Mouse (Mus musculus) limb, embryonic 15.5 days (tissue): ENCODE results near the gene Reg3a. TPM values are rescaled to one million over a fixed set of nuclear protein-coding genes. Genes with fewer than 3 reads are reported as not detected.
"Not testable (repeated sequence)": the region's sequence is repeated elsewhere in the genome, so short reads cannot be mapped to it uniquely, and the experiment has no call there.

ENCODE experiments used
- ATAC-seq: fragments of 200-750 bp; cut with Nextera tagmentation; 2 replicates; pipeline ENCODE4 v1.8.0; 2017; ENCODE audit warnings: low read depth, moderate TSS enrichment; ENCODE audit not compliant: insufficient number of reproducible peaks, low FRiP score, low TSS enrichment
- H3K27ac ChIP-seq: fragments of 300-500 bp; sonication (generic); 2 replicates; pipeline ENCODE4 v1.5.1; 2015; ENCODE audit warnings: moderate library complexity, mild to moderate bottlenecking, inconsistent platforms
- H3K27me3 ChIP-seq: fragments of 300-500 bp; sonication (generic); 2 replicates; pipeline ENCODE4 v1.6.1; 2015; ENCODE audit warnings: inconsistent platforms
- H3K36me3 ChIP-seq: fragments of 300-500 bp; sonication (generic); 2 replicates; pipeline ENCODE4 v1.6.1; 2015; ENCODE audit warnings: inconsistent platforms
- H3K4me1 ChIP-seq: fragments of 300-500 bp; sonication (generic); 2 replicates; pipeline ENCODE4 v1.6.1; 2015; ENCODE audit warnings: inconsistent platforms
- H3K4me2 ChIP-seq: fragments of 300-500 bp; sonication (generic); 2 replicates; pipeline ENCODE4 v1.6.1; 2015; ENCODE audit warnings: mild to moderate bottlenecking, inconsistent platforms
- H3K4me3 ChIP-seq: fragments of 300-500 bp; sonication (generic); 2 replicates; pipeline ENCODE4 v1.5.1; 2015; ENCODE audit warnings: mild to moderate bottlenecking, inconsistent platforms
- H3K9ac ChIP-seq: fragments of 300-500 bp; sonication (generic); 2 replicates; pipeline ENCODE4 v1.6.1; 2015; ENCODE audit warnings: inconsistent platforms
- H3K9me3 ChIP-seq: fragments of 300-500 bp; sonication (generic); 2 replicates; pipeline ENCODE4 v1.6.1; 2016; ENCODE audit warnings: inconsistent platforms
- WGBS: fragments of 180-500 bp; shearing (Covaris S2); methylation state at CpG from one replicate; pipeline ENCODE4 v1.1.7; 2015; 5-methylcytosine and 5-hydroxymethylcytosine counted together
- polyA plus RNA-seq: library from polyadenylated mRNA; unstranded; fragments of >200 nt; fragmentation: Nextera tagmentation; extraction: Ambion mirVana; gene quantifications from 2 replicates; pipeline ENCODE4 v1.2.1, GENCODE M21; 2015

The Reg3a gene
- not detected in 2 replicates for polyA plus RNA-seq

GRCm38 (mm10) chr6:78380409-78380808 lies at the start of gene Reg3a:
Gene Reg3a (plus strand): TSS chr6:78380709.
- no peaks in the 10 kb centered on the region for H3K27me3 ChIP-seq
- no peak within 1 kb of the TSS for H3K9ac ChIP-seq
- no peak within 1 kb of the TSS for H3K4me3 ChIP-seq
- H3K4me2 ChIP-seq, result no peak within 1 kb of the TSS
- H3K36me3 ChIP-seq, result no peaks in the 10 kb centered on the region
- no peak for ATAC-seq
- H3K4me1 ChIP-seq, result no peaks in the 10 kb centered on the region
- no peaks in the 10 kb centered on the region for H3K9me3 ChIP-seq
- H3K27ac ChIP-seq, result no peak within 1 kb of the TSS

- H3K9ac ChIP-seq, result no peak overlapping the region
- no peak overlapping the region for H3K27ac ChIP-seq
- ATAC-seq, result no peak
- WGBS, result 29% methylated on average over 7 of the region's 7 CpGs
- H3K27me3 ChIP-seq, result no peaks in the 10 kb centered on the region
- no peak overlapping the region for H3K4me3 ChIP-seq
- no peaks in the 10 kb centered on the region for H3K9me3 ChIP-seq
- no peak overlapping the region for H3K4me2 ChIP-seq
- H3K36me3 ChIP-seq, result no peaks in the 10 kb centered on the region
- no peaks in the 10 kb centered on the region for H3K4me1 ChIP-seq
Observed at GRCm38 (mm10) chr6:78331919-78332569, 48.5 kb upstream of the Reg3a start.

DNA sequence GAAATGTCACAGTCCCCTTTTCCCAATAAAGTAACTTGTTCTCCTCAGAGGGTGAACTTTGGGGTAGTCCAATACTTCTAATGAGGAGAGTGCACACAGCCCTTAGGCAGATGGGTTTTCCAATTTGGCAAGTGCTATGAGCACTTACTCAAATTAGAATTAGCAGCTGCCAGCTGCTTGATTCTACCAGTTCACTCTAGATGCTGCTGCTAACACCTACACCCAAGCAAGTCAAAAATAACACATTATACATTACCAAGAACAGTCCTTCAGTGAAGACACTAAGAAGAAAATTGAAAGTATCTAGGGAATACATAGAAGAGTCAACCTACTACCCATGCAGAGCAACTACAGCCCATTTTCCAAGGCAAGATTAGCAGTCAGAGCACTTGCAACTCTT lies 40.2 kb upstream of the Reg3a start:
- Histone ChIP-seq H3K27ac (no peak overlapping the region), H3K4me2 (no peak overlapping the region), H3K4me3 (no peak overlapping the region), H3K27me3 (no peaks in the 10 kb centered on the region), H3K36me3 (no peaks in the 10 kb centered on the region), H3K9me3 (no peaks in the 10 kb centered on the region), H3K9ac (no peak overlapping the region), H3K4me1 (no peaks in the 10 kb centered on the region)
- no peak for ATAC-seq

GRCm38 (mm10) chr6:78341689-78342088 lies 38.8 kb upstream of the Reg3a start:
- no peaks in the 10 kb centered on the region for H3K9me3 ChIP-seq
- no peak overlapping the region for H3K27ac ChIP-seq
- no peak overlapping the region for H3K9ac ChIP-seq
- WGBS, result 56% methylated on average over 2 of the region's 2 CpGs
- no peak overlapping the region for H3K4me2 ChIP-seq
- no peak for ATAC-seq
- no peaks in the 10 kb centered on the region for H3K27me3 ChIP-seq
- no peaks in the 10 kb centered on the region for H3K4me1 ChIP-seq
- H3K4me3 ChIP-seq, result no peak overlapping the region
- H3K36me3 ChIP-seq, result no peaks in the 10 kb centered on the region

DNA sequence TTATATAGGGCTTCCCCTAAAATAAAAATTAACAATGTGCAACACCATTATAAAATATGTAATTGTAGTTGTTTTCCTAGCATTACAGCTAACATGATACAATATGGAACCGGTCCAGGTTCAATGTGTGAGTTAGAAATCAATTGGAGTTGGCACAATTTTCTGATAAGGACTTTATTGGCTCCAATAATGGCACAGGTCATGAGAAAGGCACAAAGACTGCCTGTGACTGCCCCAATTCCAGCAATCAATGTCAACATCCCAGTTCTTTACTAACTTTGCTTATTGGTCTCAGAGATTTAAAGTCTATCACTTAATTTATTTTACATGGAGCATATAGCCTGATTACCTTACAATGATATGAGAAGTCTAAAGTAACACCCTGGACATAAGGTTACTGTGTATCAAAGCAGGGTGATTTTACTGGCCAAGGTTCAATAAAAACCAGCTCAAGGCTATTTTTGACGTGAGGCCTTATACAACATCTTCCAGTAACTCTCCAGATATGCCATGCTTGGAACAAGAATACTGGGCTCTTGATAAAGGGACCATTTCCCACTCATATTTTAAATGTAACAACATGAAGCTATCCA lies 18.4 kb upstream of the Reg3a start:
- Histone ChIP-seq H3K9me3 (no peaks in the 10 kb centered on the region), H3K27me3 (no peaks in the 10 kb centered on the region), H3K4me1 (no peaks in the 10 kb centered on the region), H3K27ac (no peak overlapping the region), H3K4me2 (no peak overlapping the region), H3K36me3 (no peaks in the 10 kb centered on the region), H3K4me3 (no peak overlapping the region), H3K9ac (no peak overlapping the region)
- no peak for ATAC-seq
- 62% methylated on average over 2 of the region's 2 CpGs for WGBS

DNA sequence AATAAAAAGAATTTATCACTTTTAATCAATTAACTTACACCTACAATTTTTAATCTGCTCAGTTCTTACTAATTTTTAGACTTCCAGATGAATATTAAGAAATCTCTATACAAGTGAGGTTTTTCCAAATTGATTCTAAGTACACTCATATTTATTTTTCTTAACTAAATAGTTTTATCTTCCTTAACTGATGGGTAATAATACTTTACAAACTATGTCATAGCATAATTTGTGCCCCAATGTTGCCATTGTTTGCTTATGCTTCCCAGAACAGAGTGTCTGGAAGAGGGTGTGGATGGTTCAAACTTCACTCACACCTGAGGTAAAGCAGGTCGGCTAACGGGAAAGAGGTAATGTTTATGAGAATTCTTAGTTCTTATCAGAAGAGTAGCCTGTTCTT lies 10.2 kb upstream of the Reg3a start, which contains the start of gene Reg3b:
Gene Reg3b, plus strand, starts transcription at position 301 of the 400 bp plus-strand sequence.
- H3K4me1 ChIP-seq, result no peaks in the 10 kb centered on the region
- no peak within 1 kb of the TSS for H3K27ac ChIP-seq
- H3K9me3 ChIP-seq, result no peaks in the 10 kb centered on the region
- 89% methylated on average over 2 of the region's 2 CpGs for WGBS
- H3K9ac ChIP-seq, result no peak within 1 kb of the TSS
- no peaks in the 10 kb centered on the region for H3K27me3 ChIP-seq
- H3K4me3 ChIP-seq, result no peak within 1 kb of the TSS
- H3K4me2 ChIP-seq, result no peak within 1 kb of the TSS
- ATAC-seq, result no peak
- no peaks in the 10 kb centered on the region for H3K36me3 ChIP-seq

DNA sequence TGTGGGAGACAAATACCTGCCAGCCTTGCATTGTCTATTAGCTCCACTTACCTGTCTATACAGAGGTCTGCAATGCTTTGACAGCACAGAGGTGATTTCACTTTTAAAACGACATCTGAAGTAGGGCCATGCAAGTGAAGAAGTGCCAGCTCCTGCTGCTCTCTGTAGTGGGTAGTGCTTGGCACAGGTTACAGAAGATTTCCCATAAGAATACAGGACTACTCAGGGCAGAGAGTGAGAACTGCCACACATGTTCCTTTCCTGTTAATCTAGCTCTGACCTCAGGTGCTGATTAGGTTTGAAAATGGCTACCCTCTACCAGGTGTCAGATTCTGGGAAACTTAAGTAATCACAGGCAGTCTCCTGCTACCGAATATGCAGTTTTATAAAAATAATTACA lies 1.7 kb upstream of the Reg3a start, which contains the start of gene Reg3d:
Gene Reg3d, minus strand, starts transcription at position 101 of the 400 bp plus-strand sequence.
- no peaks in the 10 kb centered on the region for H3K9me3 ChIP-seq
- no peaks in the 10 kb centered on the region for H3K4me1 ChIP-seq
- no peaks in the 10 kb centered on the region for H3K27me3 ChIP-seq
- no peaks in the 10 kb centered on the region for H3K36me3 ChIP-seq
- H3K4me3 ChIP-seq, result no peak within 1 kb of the TSS
- no peak within 1 kb of the TSS for H3K27ac ChIP-seq
- no peak for ATAC-seq
- no peak within 1 kb of the TSS for H3K9ac ChIP-seq
- WGBS, result 55% methylated on average over 2 of the region's 2 CpGs
- H3K4me2 ChIP-seq, result no peak within 1 kb of the TSS

GRCm38 (mm10) chr6:78385609-78386008 lies 5.1 kb downstream of the Reg3a start:
- no peaks in the 10 kb centered on the region for H3K36me3 ChIP-seq
- H3K9me3 ChIP-seq, result no peaks in the 10 kb centered on the region
- no peak overlapping the region for H3K27ac ChIP-seq
- no peak overlapping the region for H3K4me3 ChIP-seq
- H3K9ac ChIP-seq, result no peak overlapping the region
- no peaks in the 10 kb centered on the region for H3K4me1 ChIP-seq
- WGBS, result 80% methylated on average over 3 of the region's 3 CpGs
- no peak overlapping the region for H3K4me2 ChIP-seq
- no peak for ATAC-seq
- no peaks in the 10 kb centered on the region for H3K27me3 ChIP-seq

DNA sequence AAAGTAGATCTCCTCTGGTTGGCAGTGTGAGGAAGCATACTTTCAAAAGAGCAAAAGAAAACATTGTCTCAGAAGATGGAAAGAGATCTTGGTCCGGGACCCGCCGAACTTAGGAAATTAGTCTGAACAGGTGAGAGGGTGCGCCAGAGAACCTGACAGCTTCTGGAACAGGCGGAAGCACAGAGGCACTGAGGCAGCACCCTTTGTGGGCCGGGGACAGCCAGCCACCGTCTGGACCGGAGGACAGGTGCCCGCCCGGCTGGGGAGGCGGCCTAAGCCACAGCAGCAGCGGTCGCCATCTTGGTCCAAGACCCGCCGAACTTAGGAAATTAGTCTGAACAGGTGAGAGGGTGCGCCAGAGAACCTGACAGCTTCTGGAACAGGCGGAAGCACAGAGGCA lies 14.8 kb downstream of the Reg3a start, which contains the start of gene Reg2:
Gene Reg2, plus strand, starts transcription at position 301 of the 400 bp plus-strand sequence.
- WGBS, result 99% methylated on average over 4 of the region's 17 CpGs
- H3K27me3 ChIP-seq, H3K9me3 ChIP-seq, ATAC-seq, H3K4me3 ChIP-seq, H3K4me1 ChIP-seq, H3K27ac ChIP-seq, H3K4me2 ChIP-seq, H3K36me3 ChIP-seq, H3K9ac ChIP-seq: not testable (repeated sequence)

GRCm38 (mm10) chr6:78422411-78422810 lies 41.9 kb downstream of the Reg3a start, which contains the start of gene Reg1:
Gene Reg1 (plus strand): TSS chr6:78422711.
- not testable (repeated sequence) for H3K4me1 ChIP-seq, H3K27ac ChIP-seq, H3K4me2 ChIP-seq

GRCm38 (mm10) chr6:78425497-78425896 lies 45.0 kb downstream of the Reg3a start:
- H3K27me3 ChIP-seq, result no peaks in the 10 kb centered on the region
- no peak overlapping the region for H3K9ac ChIP-seq
- no peak overlapping the region for H3K4me2 ChIP-seq
- no peak for ATAC-seq
- H3K9me3 ChIP-seq, result no peaks in the 10 kb centered on the region
- no peak overlapping the region for H3K4me3 ChIP-seq
- 76% methylated on average over 3 of the region's 3 CpGs for WGBS
- no peaks in the 10 kb centered on the region for H3K36me3 ChIP-seq
- H3K4me1 ChIP-seq, result no peaks in the 10 kb centered on the region
- no peak overlapping the region for H3K27ac ChIP-seq

More at GRCm38 (mm10) chr6:78422411-78422810, 41.9 kb downstream of the Reg3a start, which contains the start of gene Reg1:
- not testable (repeated sequence) for H3K4me3 ChIP-seq, H3K9me3 ChIP-seq, H3K9ac ChIP-seq, ATAC-seq, H3K36me3 ChIP-seq, H3K27me3 ChIP-seq
